Mouse (Mus musculus): ENCODE results near the gene Uts2b. TPM values are rescaled to one million over a fixed set of nuclear protein-coding genes. Genes with fewer than 3 reads are reported as not detected.

The Uts2b gene
- total RNA-seq (2014; fragmentation: Nextera tagmentation) (not detected in 2 replicates), total RNA-seq (2017) (not detected in 2 replicates)

GRCm38 (mm10) chr16:27370191-27370590, at the start of gene Uts2b:
Gene Uts2b, minus strand, starts transcription at chr16:27370239.
- ATAC-seq (replicated peaks; ENCODE audit: low FRiP score, low TSS enrichment, poor library complexity, severe bottlenecking): no peak

- ATAC-seq (replicated peaks; ENCODE audit: low FRiP score, low TSS enrichment, poor library complexity, severe bottlenecking): peak; percentile 82
Observed at GRCm38 (mm10) chr16:27417632-27418031, 47.6 kb upstream of the Uts2b start.

GRCm38 (mm10) chr16:27416937-27417584, 47.0 kb upstream of the Uts2b start:
- no peak; the same call in 1 of the 2 replicates for ATAC-seq (replicated peaks; ENCODE audit: low FRiP score, low TSS enrichment, poor library complexity, severe bottlenecking)

GRCm38 (mm10) chr16:27404107-27404506, 34.1 kb upstream of the Uts2b start:
- ATAC-seq (replicated peaks; ENCODE audit: low FRiP score, low TSS enrichment, poor library complexity, severe bottlenecking): no peak

GRCm38 (mm10) chr16:27401579-27401978, 31.5 kb upstream of the Uts2b start:
- ATAC-seq (replicated peaks; ENCODE audit: low FRiP score, low TSS enrichment, poor library complexity, severe bottlenecking): peak; percentile 57; the same call in 1 of the 2 replicates

- no peak for ATAC-seq (replicated peaks; ENCODE audit: low FRiP score, low TSS enrichment, poor library complexity, severe bottlenecking)
Observed at GRCm38 (mm10) chr16:27399719-27400253, 29.7 kb upstream of the Uts2b start.

- ATAC-seq (replicated peaks; ENCODE audit: low FRiP score, low TSS enrichment, poor library complexity, severe bottlenecking): no peak
Observed at GRCm38 (mm10) chr16:27399026-27399718, 29.1 kb upstream of the Uts2b start.

- no peak for ATAC-seq (replicated peaks; ENCODE audit: low FRiP score, low TSS enrichment, poor library complexity, severe bottlenecking)
Observed at GRCm38 (mm10) chr16:27396951-27397350, 26.9 kb upstream of the Uts2b start.

- no peak for ATAC-seq (replicated peaks; ENCODE audit: low FRiP score, low TSS enrichment, poor library complexity, severe bottlenecking)
Observed at GRCm38 (mm10) chr16:27395251-27396037, 25.4 kb upstream of the Uts2b start.

GRCm38 (mm10) chr16:27391845-27392244, 21.8 kb upstream of the Uts2b start:
- no peak for ATAC-seq (replicated peaks; ENCODE audit: low FRiP score, low TSS enrichment, poor library complexity, severe bottlenecking)

GRCm38 (mm10) chr16:27390306-27390705, 20.3 kb upstream of the Uts2b start:
- no peak for ATAC-seq (replicated peaks; ENCODE audit: low FRiP score, low TSS enrichment, poor library complexity, severe bottlenecking)

- no peak for ATAC-seq (replicated peaks; ENCODE audit: low FRiP score, low TSS enrichment, poor library complexity, severe bottlenecking)
Observed at GRCm38 (mm10) chr16:27389534-27390282, 19.7 kb upstream of the Uts2b start.

- ATAC-seq (replicated peaks; ENCODE audit: low FRiP score, low TSS enrichment, poor library complexity, severe bottlenecking): peak; percentile 86
Observed at GRCm38 (mm10) chr16:27388761-27389451, 18.9 kb upstream of the Uts2b start, which contains the start of gene Ccdc50. Gene Ccdc50, plus strand, starts transcription at chr16:27388869.

GRCm38 (mm10) chr16:27387634-27388611, 17.9 kb upstream of the Uts2b start:
- peak; percentile 62 for ATAC-seq (replicated peaks; ENCODE audit: low FRiP score, low TSS enrichment, poor library complexity, severe bottlenecking)

GRCm38 (mm10) chr16:27386850-27387407, 16.9 kb upstream of the Uts2b start:
- ATAC-seq (replicated peaks; ENCODE audit: low FRiP score, low TSS enrichment, poor library complexity, severe bottlenecking): no peak

GRCm38 (mm10) chr16:27385649-27386048, 15.6 kb upstream of the Uts2b start:
- no peak for ATAC-seq (replicated peaks; ENCODE audit: low FRiP score, low TSS enrichment, poor library complexity, severe bottlenecking)

- ATAC-seq (replicated peaks; ENCODE audit: low FRiP score, low TSS enrichment, poor library complexity, severe bottlenecking): no peak
Observed at GRCm38 (mm10) chr16:27384893-27385603, 15.0 kb upstream of the Uts2b start.
